Mouse (Mus musculus): ENCODE measurements around the gene Baiap2. TPM values are rescaled to one million over a fixed set of nuclear protein-coding genes. Genes with fewer than 3 reads are reported as not detected.

The Baiap2 gene
- total and polyA plus RNA-seq, 3 experiments: 3.4 to 6.7 (median 6.1) TPM

- no peaks in the 10 kb centered on the region for H3K9me3 ChIP-seq (replicated peaks; ENCODE audit: low read length)
- H3K36me3 ChIP-seq (replicated peaks in 1 of 2; ENCODE audit: control insufficient read depth in 1 of 2, insufficient read depth in 1 of 2, low read length in 1 of 2): peaks cover 0 to 11% of the 10 kb centered on the region in 2 experiments
- peaks cover 4 to 19% of the 10 kb centered on the region in 2 experiments; a peak in 2 of 4 replicates for H3K4me1 ChIP-seq (ENCODE audit: control insufficient read depth in 1 of 2, insufficient read depth in 2 of 2)
- no peaks in the 10 kb centered on the region for H3K79me2 ChIP-seq (replicated peaks; ENCODE audit: control insufficient read depth, extremely low read depth, insufficient read depth, poor library complexity, severe bottlenecking)
- no peak overlapping the region for H3K27ac ChIP-seq (ENCODE audit: insufficient read depth, low read depth)
- H3K9ac ChIP-seq (ENCODE audit: insufficient read depth, low read depth): no peak overlapping the region
- H3K4me2 ChIP-seq (ENCODE audit: insufficient read depth, low read depth, poor library complexity, severe bottlenecking): no peak overlapping the region
- H3K27me3 ChIP-seq (replicated peaks): no peaks in the 10 kb centered on the region
- dilution Hi-C loops (cut with MboI; ENCODE audit: extremely low pct_ligation_motif_present, extremely low pct_unique_long_range_greater_than_20kb, low sequenced_read_pairs): no loop called here
- DNase-seq (ENCODE audit: extremely low read depth): no peak
- in situ Hi-C loops (cut with MboI; ENCODE audit: low pct_ligation_motif_present, low pct_unique_long_range_greater_than_20kb, low sequenced_read_pairs): loop anchor here (5.0 to 10.0 kb wide), 2 partner anchors 41 to 494 kb away; partner anchors contain the start of gene Endov
- no peak overlapping the region for H3K4me3 ChIP-seq (replicated peaks in 1 of 3; ENCODE audit: low read depth in 2 of 3, low read length in 2 of 3, poor library complexity in 1 of 3)
- TF ChIP-seq MEF2A (IDR thresholded peaks at IDR 0.05; ENCODE audit: borderline replicate concordance, low read depth, low read length) (no peak), PAX5 (IDR thresholded peaks at IDR 0.05; ENCODE audit: low read length) (no peak), ELF1 (IDR thresholded peaks at IDR 0.05; ENCODE audit: low read depth, low read length) (no peak), UBTF (IDR thresholded peaks at IDR 0.05; ENCODE audit: low read depth, low read length) (no peak), ZMIZ1 (IDR thresholded peaks at IDR 0.05; ENCODE audit: low read depth, low read length) (no peak), KAT2A (IDR thresholded peaks at IDR 0.05; ENCODE audit: insufficient replicate concordance, low read length) (no peak), USF2 (conservative IDR thresholded peaks at IDR 0.05; ENCODE audit: low read depth, low read length) (no peak)
Measured at GRCm38 (mm10) chr11:119988391-119988790, 45.8 kb downstream of the Baiap2 start.

- Histone ChIP-seq H3K4me1 (ENCODE audit: control insufficient read depth in 1 of 2, insufficient read depth in 2 of 2) (peaks cover 4 to 19% of the 10 kb centered on the region in 2 experiments; a peak in 2 of 4 replicates), H3K27ac (ENCODE audit: insufficient read depth, low read depth) (no peak overlapping the region), H3K9me3 (replicated peaks; ENCODE audit: low read length) (no peaks in the 10 kb centered on the region), H3K4me3 (replicated peaks in 1 of 3; ENCODE audit: low read depth in 2 of 3, low read length in 2 of 3, poor library complexity in 1 of 3) (no peak overlapping the region), H3K27me3 (replicated peaks) (no peaks in the 10 kb centered on the region), H3K4me2 (ENCODE audit: insufficient read depth, low read depth, poor library complexity, severe bottlenecking) (no peak overlapping the region), H3K79me2 (replicated peaks; ENCODE audit: control insufficient read depth, extremely low read depth, insufficient read depth, poor library complexity, severe bottlenecking) (no peaks in the 10 kb centered on the region), H3K9ac (ENCODE audit: insufficient read depth, low read depth) (no peak overlapping the region), H3K36me3 (replicated peaks in 1 of 2; ENCODE audit: control insufficient read depth in 1 of 2, insufficient read depth in 1 of 2, low read length in 1 of 2) (peaks cover 0 to 10% of the 10 kb centered on the region in 2 experiments)
- DNase-seq (ENCODE audit: extremely low read depth): no peak
- in situ Hi-C loops (cut with MboI; ENCODE audit: low pct_ligation_motif_present, low pct_unique_long_range_greater_than_20kb, low sequenced_read_pairs) (loop anchor here (5.0 to 10.0 kb wide), 2 partner anchors 42 to 494 kb away; partner anchors contain the start of gene Endov), dilution Hi-C loops (cut with MboI; ENCODE audit: extremely low pct_ligation_motif_present, extremely low pct_unique_long_range_greater_than_20kb, low sequenced_read_pairs) (no loop called here)
- TF ChIP-seq NELFE (IDR thresholded peaks at IDR 0.05; ENCODE audit: low read depth, low read length): no peak
- no peak for TF ChIP-seq UBTF (IDR thresholded peaks at IDR 0.05; ENCODE audit: low read depth, low read length)
- no peak for TF ChIP-seq POLR2A (IDR thresholded peaks at IDR 0.05; ENCODE audit: low read depth, low read length)
Measured at GRCm38 (mm10) chr11:119989115-119989564, 46.6 kb downstream of the Baiap2 start.

DNA sequence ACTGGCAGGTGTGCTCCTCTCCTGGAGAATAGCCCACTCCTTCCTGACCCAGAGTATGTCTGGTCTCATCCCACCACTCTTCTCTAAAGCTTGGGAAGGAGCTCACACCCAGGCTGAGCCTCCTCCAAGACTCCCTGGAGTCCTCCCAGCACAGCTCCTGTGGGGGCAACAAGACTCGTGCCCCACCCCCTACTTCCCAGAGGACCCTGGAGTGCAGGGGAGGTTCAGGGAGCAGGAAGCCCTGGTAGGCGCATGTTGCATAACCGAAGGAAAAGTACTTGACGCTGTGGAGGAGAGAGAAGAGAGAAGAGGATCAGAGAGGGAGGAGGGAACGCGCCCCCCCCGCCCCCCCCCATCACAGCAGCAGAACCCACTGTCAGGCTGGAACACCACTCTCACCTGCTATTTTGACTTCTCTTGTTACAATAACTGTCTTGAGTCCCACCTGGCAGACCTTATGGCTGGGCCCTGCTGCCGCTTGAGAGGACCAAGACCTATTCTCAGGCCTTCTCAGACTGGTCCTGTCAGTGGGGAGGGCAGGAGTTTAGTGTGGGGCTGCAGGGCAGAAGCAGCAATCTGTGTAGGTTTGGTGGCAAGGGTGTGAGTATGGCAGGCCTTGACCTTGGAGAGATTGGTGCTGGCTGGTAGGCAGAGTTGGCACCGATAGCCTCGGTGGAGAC lies 48.2 kb downstream of the Baiap2 start:
- Histone ChIP-seq H3K9ac (ENCODE audit: insufficient read depth, low read depth) (no peak overlapping the region), H3K4me3 (replicated peaks in 1 of 3; ENCODE audit: low read depth in 2 of 3, low read length in 2 of 3, poor library complexity in 1 of 3) (no peak overlapping the region), H3K27me3 (replicated peaks) (no peaks in the 10 kb centered on the region), H3K4me1 (ENCODE audit: control insufficient read depth in 1 of 2, insufficient read depth in 2 of 2) (peaks cover 4 to 19% of the 10 kb centered on the region in 2 experiments; a peak in 2 of 4 replicates), H3K36me3 (replicated peaks in 1 of 2; ENCODE audit: control insufficient read depth in 1 of 2, insufficient read depth in 1 of 2, low read length in 1 of 2) (peaks cover 0 to 16% of the 10 kb centered on the region in 2 experiments), H3K4me2 (ENCODE audit: insufficient read depth, low read depth, poor library complexity, severe bottlenecking) (no peak overlapping the region), H3K79me2 (replicated peaks; ENCODE audit: control insufficient read depth, extremely low read depth, insufficient read depth, poor library complexity, severe bottlenecking) (no peaks in the 10 kb centered on the region), H3K9me3 (replicated peaks; ENCODE audit: low read length) (no peaks in the 10 kb centered on the region), H3K27ac (ENCODE audit: insufficient read depth, low read depth) (no peak overlapping the region)
- TF ChIP-seq NRF1 (IDR thresholded peaks at IDR 0.05; ENCODE audit: low read depth, low read length) (no peak), ZNF384 (IDR thresholded peaks at IDR 0.05; ENCODE audit: low read depth, low read length) (no peak), MAZ (IDR thresholded peaks at IDR 0.05; ENCODE audit: low read depth, low read length) (no peak), MEF2A (IDR thresholded peaks at IDR 0.05; ENCODE audit: borderline replicate concordance, low read depth, low read length) (no peak), ZKSCAN1 (IDR thresholded peaks at IDR 0.05; ENCODE audit: borderline replicate concordance, low read depth, low read length) (no peak), SMC3 (IDR thresholded peaks at IDR 0.05; ENCODE audit: low read depth, low read length) (no peak), CHD2 (IDR thresholded peaks at IDR 0.05; ENCODE audit: low read length) (no peak), PAX5 (IDR thresholded peaks at IDR 0.05; ENCODE audit: low read length) (no peak), MXI1 (IDR thresholded peaks at IDR 0.05; ENCODE audit: low read depth, low read length) (no peak), CHD1 (IDR thresholded peaks at IDR 0.05; ENCODE audit: low read depth, low read length) (no peak), RCOR1 (conservative IDR thresholded peaks at IDR 0.05; ENCODE audit: low read depth, low read length) (no peak), MYC (IDR thresholded peaks at IDR 0.05; ENCODE audit: low read depth, low read length) (no peak), JUN (IDR thresholded peaks at IDR 0.05; ENCODE audit: insufficient read depth, low read depth, low read length) (no peak)
- in situ Hi-C loops (cut with MboI; ENCODE audit: low pct_ligation_motif_present, low pct_unique_long_range_greater_than_20kb, low sequenced_read_pairs) (no loop called here), dilution Hi-C loops (cut with MboI; ENCODE audit: extremely low pct_ligation_motif_present, extremely low pct_unique_long_range_greater_than_20kb, low sequenced_read_pairs) (no loop called here)
- no peak for DNase-seq (ENCODE audit: extremely low read depth)

Measured in CH12.LX (cell line).